Mouse (Mus musculus) gastrocnemius, postnatal 36 days (tissue): ENCODE results near the gene Smagp. TPM values are rescaled to one million over a fixed set of nuclear protein-coding genes. Genes with fewer than 3 reads are reported as not detected.

Experiments
- DNase-seq, 2 experiments: peaks; one replicate each; pipeline ENCODE4 v3.0.0; 2022
- intact Hi-C: fragments of 180-260 bp; cut with DNase I; formaldehyde crosslinking; loops from one replicate; pipeline ENCODE4 v1.15.1; 2025
- microRNA-seq, 2 experiments: library from miRNA; unstranded; fragments of <30 nt; microRNA quantifications; one replicate each; pipeline ENCODE4 v1.2.0; 2021
- total RNA-seq, 2 experiments: library from RNA; stranded (reverse); gene quantifications; 2 replicates each; pipeline ENCODE4 v1.2.3; 2021

Gene Smagp
- total RNA-seq, 2 experiments from 2014 or later, result 2.4 to 4.1 TPM

GRCm38 (mm10) chr15:100600047-100600695, 36.6 kb downstream of the Smagp start:
- peak; percentile 56 to 61 for DNase-seq
- intact Hi-C loops, result loop anchor here (5.0 kb wide), 1 partner anchor 48 kb away; the partner anchor contains the start of gene Tfcp2

GRCm38 (mm10) chr15:100599276-100600046, 37.3 kb downstream of the Smagp start, which contains the start of gene Pou6f1:
Gene Pou6f1 (minus strand): TSS chr15:100599984.
- peak; percentile 36 to 56 for DNase-seq
- intact Hi-C loops, result loop anchor here (5.0 kb wide), 1 partner anchor 47 kb away; the partner anchor contains the start of gene Tfcp2

GRCm38 (mm10) chr15:100598883-100599275, 37.9 kb downstream of the Smagp start:
- peak in 1 of 2 experiments; percentile 39 for DNase-seq
- intact Hi-C loops, result no loop called here

GRCm38 (mm10) chr15:100598287-100598882, 38.4 kb downstream of the Smagp start:
- intact Hi-C loops, result no loop called here

DNA sequence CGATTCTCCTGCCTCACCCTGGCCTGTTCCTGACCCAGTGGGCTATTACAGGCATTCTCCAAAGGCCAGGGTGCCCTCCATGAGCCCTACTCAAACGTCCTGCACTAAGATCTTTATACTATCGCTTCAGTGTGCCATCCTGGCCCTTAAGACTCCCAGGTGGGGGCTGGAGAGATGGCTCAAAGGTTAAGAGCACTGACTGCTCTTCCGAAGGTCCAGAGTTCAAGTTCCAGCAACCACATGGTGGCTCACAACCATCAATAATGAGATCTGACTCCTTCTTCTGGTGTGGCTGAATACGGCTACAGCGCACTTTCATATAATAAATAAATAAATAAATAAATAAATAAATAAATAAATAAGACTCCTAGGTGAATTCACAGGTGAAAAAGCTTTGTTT, 43.9 kb downstream of the Smagp start:
- no peak for DNase-seq
- intact Hi-C loops, result no loop called here

More at GRCm38 (mm10) chr15:100598287-100598882, 38.4 kb downstream of the Smagp start:
- no peak for DNase-seq

GRCm38 (mm10) chr15:100590436-100590835, 46.3 kb downstream of the Smagp start:
- intact Hi-C loops, result no loop called here
- DNase-seq, result no peak

DNA sequence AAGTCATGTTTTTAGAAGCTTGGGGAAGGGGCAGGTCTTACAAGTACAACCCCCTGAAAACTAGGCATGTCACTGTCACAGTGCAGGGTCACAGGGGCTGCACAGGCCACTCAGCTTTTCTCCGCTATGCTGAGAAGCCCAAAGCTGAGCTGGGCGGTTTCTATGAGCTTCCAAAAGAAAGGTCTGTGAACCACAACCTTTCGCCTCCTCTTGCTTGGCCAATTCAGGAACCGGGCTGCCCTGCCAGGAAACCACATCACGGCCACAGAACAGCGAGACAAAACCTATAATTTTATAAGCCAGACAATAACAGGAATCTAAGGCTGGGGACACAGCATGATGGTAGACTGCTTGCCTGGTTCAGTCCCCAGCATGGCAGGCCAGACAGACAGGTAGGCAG, 48.4 kb downstream of the Smagp start:
- DNase-seq, result no peak
- intact Hi-C loops, result no loop called here

GRCm38 (mm10) chr15:100587166-100587565, 49.6 kb downstream of the Smagp start:
- intact Hi-C loops, result no loop called here
- no peak for DNase-seq

- intact Hi-C loops, result no loop called here
- no peak for DNase-seq
Observed at GRCm38 (mm10) chr15:100585931-100586330, 50.8 kb downstream of the Smagp start.

- intact Hi-C loops, result no loop called here
- no peak for DNase-seq
Observed at GRCm38 (mm10) chr15:100580108-100580507, 56.6 kb downstream of the Smagp start.

GRCm38 (mm10) chr15:100577972-100578371, 58.8 kb downstream of the Smagp start:
- intact Hi-C loops, result no loop called here
- DNase-seq, result no peak

DNA sequence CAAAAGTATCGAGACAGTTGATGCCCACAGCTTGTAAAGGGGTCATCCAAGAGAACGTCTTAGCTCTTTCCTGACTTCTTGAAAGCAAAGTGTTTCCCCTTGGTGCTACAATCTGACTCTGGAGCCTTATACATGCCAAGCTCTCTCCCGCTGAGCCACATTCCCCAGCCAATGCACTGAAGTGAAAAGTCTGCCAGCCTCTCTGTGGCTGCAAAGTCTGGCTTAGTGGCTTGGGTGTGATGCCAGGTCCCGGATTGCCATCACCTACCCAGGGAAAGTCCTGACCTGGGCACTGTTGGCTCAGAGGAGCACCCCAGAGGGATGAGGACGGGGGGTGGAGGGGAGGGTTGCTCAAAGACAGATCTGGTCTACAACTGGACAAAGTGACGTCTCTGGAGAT, 59.9 kb downstream of the Smagp start:
- DNase-seq, result no peak
- intact Hi-C loops, result no loop called here

DNA sequence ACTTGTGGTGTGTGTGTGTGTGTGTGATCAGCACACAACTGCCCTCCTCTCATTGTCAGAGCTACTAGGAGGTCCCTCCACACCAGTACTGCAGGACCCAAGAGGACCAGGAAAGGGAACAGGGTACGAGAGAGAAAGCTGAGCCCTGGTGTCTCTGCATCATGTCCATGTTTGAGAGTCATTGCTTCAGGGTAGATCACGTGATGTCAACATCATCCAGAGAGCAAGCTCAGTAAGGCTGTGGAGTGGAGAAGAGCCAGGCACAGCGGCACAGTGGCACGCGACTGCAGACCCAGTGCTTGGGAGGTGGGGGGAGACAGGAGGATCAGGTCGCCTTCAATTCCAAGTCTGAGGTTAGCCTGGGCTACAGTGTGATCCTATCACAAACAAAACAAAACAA, 60.3 kb downstream of the Smagp start:
- intact Hi-C loops, result no loop called here

DNA sequence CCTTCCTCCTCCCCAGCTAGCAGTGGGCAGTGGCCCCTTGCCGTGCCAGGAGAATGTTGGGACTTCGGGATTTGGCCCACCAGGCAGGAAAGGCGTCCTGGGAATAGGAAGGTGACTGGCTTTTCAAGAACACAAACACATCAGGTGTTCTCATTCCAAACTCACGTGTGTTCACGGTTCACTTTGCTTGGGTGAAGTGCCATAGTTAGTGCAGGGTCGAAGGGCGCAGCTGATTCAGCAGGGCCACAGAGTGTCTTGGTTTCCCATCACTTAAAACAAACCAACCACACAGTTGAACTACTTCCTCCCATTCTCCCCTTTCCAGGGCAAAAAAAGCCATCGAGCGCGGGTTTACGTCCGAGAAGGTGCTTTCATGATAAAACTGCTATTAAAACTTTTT, 61.4 kb downstream of the Smagp start:
- intact Hi-C loops, result no loop called here
- no peak for DNase-seq

More for the DNA sequence above, 60.3 kb downstream of the Smagp start:
- DNase-seq, result no peak

DNA sequence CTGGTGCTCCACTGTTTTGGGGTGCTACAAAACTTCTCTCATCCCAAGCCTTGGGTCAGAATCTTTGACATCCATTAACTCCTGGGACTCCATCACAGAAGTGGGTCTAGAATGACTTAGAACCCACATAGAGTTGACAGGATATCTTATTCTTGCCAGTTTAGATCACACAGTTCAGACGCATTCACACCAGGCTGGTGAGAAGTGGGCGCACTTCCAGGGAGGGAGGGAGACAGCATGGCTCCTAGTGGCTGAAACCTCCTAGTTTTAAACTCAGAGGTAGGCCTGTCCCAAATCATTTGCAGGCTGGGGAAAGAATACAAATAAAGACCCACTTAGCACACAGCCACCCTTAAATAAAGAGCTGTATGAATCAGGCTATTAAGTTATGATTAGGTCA, 62.4 kb downstream of the Smagp start:
- no peak for DNase-seq
- intact Hi-C loops, result no loop called here

DNA sequence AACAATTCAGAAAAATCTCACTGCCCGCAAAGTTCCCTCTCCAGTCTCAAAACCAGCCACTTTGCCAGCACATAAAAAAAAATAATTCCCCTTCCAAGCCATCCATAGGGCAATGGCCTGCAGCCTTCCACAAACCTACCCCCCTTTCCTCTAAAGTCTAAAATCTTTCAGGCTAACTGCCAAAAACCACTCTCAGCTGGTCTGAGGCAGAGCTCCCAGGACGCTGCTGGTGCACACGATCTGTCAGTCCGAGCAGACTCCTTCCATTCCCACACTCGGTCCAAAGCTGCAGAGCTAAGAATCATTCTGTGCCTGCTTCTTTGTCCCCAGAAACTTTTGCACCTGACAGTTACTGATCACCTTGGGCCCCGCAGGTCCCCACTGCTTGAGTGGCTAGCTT, 62.8 kb downstream of the Smagp start:
- no peak for DNase-seq
- intact Hi-C loops, result no loop called here

Small RNAs within 50 kb of the gene (microRNA-seq; reads per million reads assigned to microRNA genes)
- 0 reads per million in 2 experiments for gene Mir6961

Other genes starting within 250 kb of the Smagp start
- not detected for gene Gm5475, start 214.8 kb downstream of the Smagp start, total RNA-seq
- gene Slc11a2, start 211.9 kb downstream of the Smagp start, total RNA-seq, result 10 to 100 TPM; 37.5 to 48.9 TPM
- 1 to 10 TPM; 8.0 to 9.3 TPM for gene Letmd1, start 167.9 kb downstream of the Smagp start, total RNA-seq
- gene Csrnp2, start 141.5 kb downstream of the Smagp start, total RNA-seq, result 1 to 10 TPM; 2.3 to 2.5 TPM
- 10 to 100 TPM in 1 of 2 experiments, 1 to 10 TPM in 1; 9.2 to 10.8 TPM for gene Tfcp2, start 84.9 kb downstream of the Smagp start, total RNA-seq
- 10 to 100 TPM; 10.4 to 14.1 TPM for gene Pou6f1, start 37.0 kb downstream of the Smagp start, total RNA-seq
- gene Dazap2, start 21.6 kb downstream of the Smagp start, total RNA-seq, result 10 to 100 TPM; 50.3 to 66.5 TPM
- gene Bin2, start 32.6 kb upstream of the Smagp start, total RNA-seq, result 1 to 10 TPM in 1 of 2 experiments, under 1 TPM in 1; 0.44 to 1.1 TPM
- not detected for gene Cela1, start 51.0 kb upstream of the Smagp start, total RNA-seq
- gene Galnt6, start 92.4 kb upstream of the Smagp start, total RNA-seq, result under 1 TPM; 0.17 to 0.20 TPM
- gene Slc4a8, start 124.8 kb upstream of the Smagp start, total RNA-seq, result 1 to 10 TPM; 1.6 to 2.0 TPM
- gene Scn8a, start 232.9 kb upstream of the Smagp start, total RNA-seq, result under 1 TPM in 1 of 2 experiments, not detected in 1; 0.43 TPM